13 mouse cellular contexts compared by ENCODE assay signal in genomic region chr11:117347256-117347655, GRCm38 (mm10).
DNase-seq lines count a peak whose midpoint lies in the region; ATAC-seq and TF ChIP-seq lines count a peak whose summit lies in the region.
"Had no signal": no experiment of that assay in that cellular context is flagged by ENCODE, and none has a peak within 500 bp of the region (broad histone marks: within the 10 kb centered on the region; RNA-seq: fewer than 3 reads in every experiment).

No protein-coding gene starts in this region.

- no peaks in the 10 kb centered on the region for H3K27me3 ChIP-seq in CH12.LX (replicated peaks)
- no peaks in the 10 kb centered on the region for H3K27me3 ChIP-seq in forebrain, postnatal 0 days (ENCODE audit: insufficient read depth, low read length)
- no peaks in the 10 kb centered on the region for H3K27me3 ChIP-seq in limb, embryonic 14.5 days (ENCODE audit: control insufficient read depth, insufficient read depth, low read length)

- no peak overlapping the region for H3K4me3 ChIP-seq in CH12.LX (replicated peaks in 1 of 3; ENCODE audit: low read depth in 2 of 3, low read length in 2 of 3, poor library complexity in 1 of 3)
- H3K4me3 ChIP-seq in forebrain, postnatal 0 days (ENCODE audit: low read depth, low read length) = no peak overlapping the region
- no peak overlapping the region for H3K4me3 ChIP-seq in limb, embryonic 14.5 days (replicated peaks; ENCODE audit: low read length)
- no peak overlapping the region for H3K4me3 ChIP-seq in layer of hippocampus, adult 2 months
- H3K4me3 ChIP-seq: left cerebral cortex, adult 2 months had no signal

- 0 out of 2 replicates have a peak overlapping the region, but pooled peaks have one; percentile 95 for H3K27ac ChIP-seq in CH12.LX (ENCODE audit: insufficient read depth, low read depth)
- H3K27ac ChIP-seq in forebrain, postnatal 0 days (ENCODE audit: low read depth, low read length) = 0 out of 2 replicates have a peak overlapping the region, but pooled peaks have one; percentile 29
- 0 out of 2 replicates have a peak overlapping the region, but pooled peaks have one; percentile 39 for H3K27ac ChIP-seq in limb, embryonic 14.5 days (replicated peaks; ENCODE audit: low read depth, low read length)
- H3K27ac ChIP-seq in layer of hippocampus, adult 2 months = no peak overlapping the region
- H3K27ac ChIP-seq: left cerebral cortex, adult 2 months had no signal

- no peak for TF ChIP-seq EP300 in CH12.LX (IDR thresholded peaks at IDR 0.05; ENCODE audit: low read length)

- H3K4me1 ChIP-seq in CH12.LX (ENCODE audit: control insufficient read depth in 1 of 2, insufficient read depth in 2 of 2) = peaks cover 68 to 93% of the 10 kb centered on the region in 2 experiments
- H3K4me1 ChIP-seq in forebrain, postnatal 0 days (ENCODE audit: insufficient read depth) = peaks cover 25% of the 10 kb centered on the region
- H3K4me1 ChIP-seq in limb, embryonic 14.5 days (ENCODE audit: control insufficient read depth, insufficient read depth, low read length) = peaks cover 74% of the 10 kb centered on the region

- peaks cover 38% of the 10 kb centered on the region for H3K79me2 ChIP-seq in CH12.LX (replicated peaks; ENCODE audit: control insufficient read depth, extremely low read depth, insufficient read depth, poor library complexity, severe bottlenecking)

- no peak for TF ChIP-seq POLR2A in CH12.LX (IDR thresholded peaks at IDR 0.05; ENCODE audit: low read depth, low read length)
- TF ChIP-seq POLR2A in limb, embryonic 14.5 days (IDR thresholded peaks at IDR 0.05; ENCODE audit: borderline replicate concordance, extremely low read depth, insufficient read depth, insufficient read length) = no peak

- H3K36me3 ChIP-seq in CH12.LX (replicated peaks in 1 of 2; ENCODE audit: control insufficient read depth in 1 of 2, insufficient read depth in 1 of 2, low read length in 1 of 2) = peaks cover 17 to 40% of the 10 kb centered on the region in 2 experiments
- peaks cover 13% of the 10 kb centered on the region for H3K36me3 ChIP-seq in forebrain, postnatal 0 days (ENCODE audit: insufficient read depth)
- peaks cover 12% of the 10 kb centered on the region for H3K36me3 ChIP-seq in limb, embryonic 14.5 days (ENCODE audit: control insufficient read depth, insufficient read depth, low read length)

- dilution Hi-C loops in CH12.LX (cut with MboI; ENCODE audit: extremely low pct_ligation_motif_present, extremely low pct_unique_long_range_greater_than_20kb, low sequenced_read_pairs) = no loop called here

- no peak for TF ChIP-seq RAD21 in CH12.LX (IDR thresholded peaks at IDR 0.05; ENCODE audit: low read depth, low read length)

- H3K4me2 ChIP-seq in CH12.LX (ENCODE audit: insufficient read depth, low read depth, poor library complexity, severe bottlenecking) = no peak overlapping the region
- H3K4me2 ChIP-seq in forebrain, postnatal 0 days (ENCODE audit: low read depth) = no peak overlapping the region
- no peak overlapping the region for H3K4me2 ChIP-seq in limb, embryonic 14.5 days (replicated peaks; ENCODE audit: low read depth, low read length, severe bottlenecking)

- peaks cover 5% of the 10 kb centered on the region for H3K9me3 ChIP-seq in CH12.LX (replicated peaks; ENCODE audit: low read length)
- H3K9me3 ChIP-seq in forebrain, postnatal 0 days (ENCODE audit: low read length) = no peaks in the 10 kb centered on the region
- H3K9me3 ChIP-seq in limb, embryonic 14.5 days (ENCODE audit: control insufficient read depth, low read length) = no peaks in the 10 kb centered on the region

- no peak for ATAC-seq in forebrain, postnatal 0 days
- ATAC-seq in limb, embryonic 14.5 days (ENCODE audit: low FRiP score, low read depth) = no peak
- no peak for ATAC-seq in inflammation-experienced regulatory T-cells, adult 6 months

- no peak for TF ChIP-seq CTCF in CH12.LX (conservative IDR thresholded peaks at IDR 0.05 in 1 of 2, IDR thresholded peaks at IDR 0.05 in 1 of 2; ENCODE audit: low read depth in 2 of 2, low read length in 2 of 2)
- no peak for TF ChIP-seq CTCF in forebrain, postnatal 0 days (IDR thresholded peaks at IDR 0.05; ENCODE audit: low read depth)
- TF ChIP-seq CTCF in layer of hippocampus, adult 2 months (conservative IDR thresholded peaks at IDR 0.05) = no peak

- WGBS in forebrain, postnatal 0 days = 73% methylated on average over 4 of the region's 4 CpGs
- 68% methylated on average over 4 of the region's 4 CpGs for WGBS in limb, embryonic 14.5 days

- DNase-seq in adrenal gland, adult 2 months = peak; percentile 78
- no peak for DNase-seq in adrenal gland, adult 18-20 months (ENCODE audit: low spot score in 2 of 2)
- no peak for DNase-seq in CH12.LX (ENCODE audit: extremely low read depth)
- DNase-seq in forebrain, postnatal 0 days = no peak
- DNase-seq in limb, embryonic 14.5 days (ENCODE audit: low spot score) = no peak
- no peak for DNase-seq in cerebellum, adult 11-12 months
- DNase-seq in layer of hippocampus, adult 2 months (ENCODE audit: low spot score in 2 of 2) = no peak
- DNase-seq: embryo, embryonic 11 days; gastrocnemius, postnatal 10 days; kidney, adult 11 months; lung, postnatal 4 days had no signal

- in situ Hi-C loops in CH12.LX (cut with MboI; ENCODE audit: low pct_ligation_motif_present, low pct_unique_long_range_greater_than_20kb, low sequenced_read_pairs) = no loop called here

- no peak overlapping the region for H3K9ac ChIP-seq in CH12.LX (ENCODE audit: insufficient read depth, low read depth)
- H3K9ac ChIP-seq in forebrain, postnatal 0 days = 0 out of 2 replicates have a peak overlapping the region, but pooled peaks have one; percentile 3
- H3K9ac ChIP-seq in limb, embryonic 14.5 days (ENCODE audit: low read depth, low read length, severe bottlenecking) = no peak overlapping the region

TF ChIP-seq in CH12.LX, 34 proteins besides CTCF, POLR2A, EP300 and RAD21:
- TF ChIP-seq ZKSCAN1 (IDR thresholded peaks at IDR 0.05; ENCODE audit: borderline replicate concordance, low read depth, low read length) = no peak
- no peak for TF ChIP-seq UBTF (IDR thresholded peaks at IDR 0.05; ENCODE audit: low read depth, low read length)
- no peak for TF ChIP-seq HCFC1 (IDR thresholded peaks at IDR 0.05; ENCODE audit: low read depth, low read length)
- TF ChIP-seq ZNF384 (IDR thresholded peaks at IDR 0.05; ENCODE audit: low read depth, low read length) = no peak
- TF ChIP-seq CHD1 (IDR thresholded peaks at IDR 0.05; ENCODE audit: low read depth, low read length) = no peak
- TF ChIP-seq KAT2A (IDR thresholded peaks at IDR 0.05; ENCODE audit: insufficient replicate concordance, low read length) = no peak
- no peak for TF ChIP-seq IRF4 (IDR thresholded peaks at IDR 0.05; ENCODE audit: low read depth, low read length)
- TF ChIP-seq NELFE (IDR thresholded peaks at IDR 0.05; ENCODE audit: low read depth, low read length) = no peak
- no peak for TF ChIP-seq MEF2A (IDR thresholded peaks at IDR 0.05; ENCODE audit: borderline replicate concordance, low read depth, low read length)
- no peak for TF ChIP-seq ETS1 (conservative IDR thresholded peaks at IDR 0.05; ENCODE audit: low read depth, low read length)
- TF ChIP-seq MAZ (IDR thresholded peaks at IDR 0.05; ENCODE audit: low read depth, low read length) = no peak
- no peak for TF ChIP-seq CHD2 (IDR thresholded peaks at IDR 0.05; ENCODE audit: low read length)
- no peak for TF ChIP-seq MAFK (IDR thresholded peaks at IDR 0.05; ENCODE audit: insufficient replicate concordance, low read length)
